ENCODE assay signal across 23 mouse cellular contexts in genomic region chr5:92383747-92384146, GRCm38 (mm10). TPM values are rescaled to one million over a fixed set of nuclear protein-coding genes. Genes with fewer than 3 reads are reported as not detected.
A peak's percentile ranks its signal among the peaks of the same experiment; 100 is the strongest.
DNase-seq lines count a peak whose midpoint lies in the region; ATAC-seq and TF ChIP-seq lines count a peak whose summit lies in the region.
"Had no signal": no experiment of that assay in that cellular context is flagged by ENCODE, and none has a peak within 500 bp of the region (broad histone marks: within the 10 kb centered on the region; RNA-seq: fewer than 3 reads in every experiment).

No protein-coding gene starts in this region.

- no peaks in the 10 kb centered on the region; the same call in 1 of the 2 replicates for H3K27me3 ChIP-seq in midbrain, embryonic 13.5 days
- no peaks in the 10 kb centered on the region for H3K27me3 ChIP-seq in midbrain, embryonic 14.5 days (ENCODE audit: control insufficient read depth, insufficient read depth, low read length)
- no peaks in the 10 kb centered on the region for H3K27me3 ChIP-seq in myocyte (ENCODE audit: control insufficient read depth, insufficient read depth, insufficient read length)
- no peaks in the 10 kb centered on the region for H3K27me3 ChIP-seq in forebrain, embryonic 13.5 days
- H3K27me3 ChIP-seq: limb, embryonic 15.5 days; midbrain, embryonic 12.5 days had no signal

- peak; percentile 71 for DNase-seq in embryo, embryonic 10 days (ENCODE audit: low spot score)
- no peak for DNase-seq in embryo, embryonic 9.5 days (ENCODE audit: extremely low spot score)
- DNase-seq in midbrain, embryonic 14.5 days: no peak
- peak; percentile 49 to 75 for DNase-seq in gastrocnemius, adult 8-10 months (ENCODE audit: low spot score in 2 of 2)
- no peak for DNase-seq in frontal cortex, postnatal 10 days (ENCODE audit: low spot score in 2 of 2)
- DNase-seq: adrenal gland, adult 8-10 months; cerebellum, adult 18-20 months; kidney, adult 18-20 months; layer of hippocampus, postnatal 36 days; thymus, postnatal 14 days had no signal

- no peaks in the 10 kb centered on the region for H3K9me3 ChIP-seq in midbrain, embryonic 13.5 days
- H3K9me3 ChIP-seq in midbrain, embryonic 14.5 days (ENCODE audit: control insufficient read depth, low read length): no peaks in the 10 kb centered on the region
- H3K9me3 ChIP-seq in forebrain, embryonic 13.5 days (replicated peaks): no peaks in the 10 kb centered on the region
- H3K9me3 ChIP-seq: heart, embryonic 10.5 days; limb, embryonic 15.5 days; liver, embryonic 15.5 days; midbrain, embryonic 12.5 days had no signal

- H3K4me2 ChIP-seq in midbrain, embryonic 13.5 days (replicated peaks): no peak overlapping the region
- no peak overlapping the region for H3K4me2 ChIP-seq in midbrain, embryonic 14.5 days (ENCODE audit: low read length)
- H3K4me2 ChIP-seq in myocyte (ENCODE audit: low read depth): peak overlapping the region; percentile 47
- H3K4me2 ChIP-seq in forebrain, embryonic 13.5 days: no peak overlapping the region
- H3K4me2 ChIP-seq: limb, embryonic 15.5 days; liver, embryonic 15.5 days; midbrain, embryonic 12.5 days had no signal

- no peak overlapping the region for H3K27ac ChIP-seq in midbrain, embryonic 13.5 days
- H3K27ac ChIP-seq in midbrain, embryonic 14.5 days (replicated peaks; ENCODE audit: low read depth, low read length): no peak overlapping the region
- H3K27ac ChIP-seq in forebrain, embryonic 13.5 days: no peak overlapping the region
- H3K27ac ChIP-seq: heart, embryonic 10.5 days; kidney, postnatal 0 days; limb, embryonic 15.5 days; liver, embryonic 15.5 days; macrophage; midbrain, embryonic 12.5 days had no signal

- 0 out of 2 replicates have a peak overlapping the region, but pooled peaks have one; percentile 4 for H3K9ac ChIP-seq in midbrain, embryonic 13.5 days (replicated peaks)
- H3K9ac ChIP-seq in midbrain, embryonic 14.5 days (replicated peaks; ENCODE audit: low read length): no peak overlapping the region
- no peak overlapping the region for H3K9ac ChIP-seq in forebrain, embryonic 13.5 days
- H3K9ac ChIP-seq: limb, embryonic 15.5 days; liver, embryonic 15.5 days; midbrain, embryonic 12.5 days had no signal

- WGBS in midbrain, embryonic 13.5 days: 51% methylated on average over 7 of the region's 7 CpGs
- 55% methylated on average over 7 of the region's 7 CpGs for WGBS in midbrain, embryonic 14.5 days
- WGBS in forebrain, embryonic 13.5 days: 80% methylated on average over 7 of the region's 7 CpGs

- no peaks in the 10 kb centered on the region for H3K4me1 ChIP-seq in midbrain, embryonic 13.5 days (replicated peaks)
- H3K4me1 ChIP-seq in midbrain, embryonic 14.5 days (ENCODE audit: control insufficient read depth, insufficient read depth, low read length): no peaks in the 10 kb centered on the region
- no peaks in the 10 kb centered on the region for H3K4me1 ChIP-seq in forebrain, embryonic 13.5 days
- H3K4me1 ChIP-seq: midbrain, embryonic 12.5 days had no signal

- no peaks in the 10 kb centered on the region for H3K36me3 ChIP-seq in midbrain, embryonic 13.5 days
- no peaks in the 10 kb centered on the region for H3K36me3 ChIP-seq in midbrain, embryonic 14.5 days (ENCODE audit: control insufficient read depth, insufficient read depth, low read length)
- no peaks in the 10 kb centered on the region for H3K36me3 ChIP-seq in myocyte (ENCODE audit: control insufficient read depth, insufficient read depth)
- H3K36me3 ChIP-seq in forebrain, embryonic 13.5 days (ENCODE audit: poor library complexity, severe bottlenecking): no peaks in the 10 kb centered on the region
- H3K36me3 ChIP-seq: heart, embryonic 10.5 days; limb, embryonic 15.5 days; liver, embryonic 15.5 days; midbrain, embryonic 12.5 days had no signal

- no peak for ATAC-seq in midbrain, embryonic 13.5 days
- no peak for ATAC-seq in midbrain, embryonic 14.5 days (ENCODE audit: low FRiP score, low TSS enrichment)
- no peak for ATAC-seq in forebrain, embryonic 13.5 days
- ATAC-seq: forebrain, embryonic 16.5 days had no signal

- H3K4me3 ChIP-seq in midbrain, embryonic 13.5 days (replicated peaks): no peak overlapping the region
- no peak overlapping the region for H3K4me3 ChIP-seq in midbrain, embryonic 14.5 days (replicated peaks; ENCODE audit: low read depth, low read length)
- no peak overlapping the region for H3K4me3 ChIP-seq in myocyte
- no peak overlapping the region for H3K4me3 ChIP-seq in forebrain, embryonic 13.5 days
- H3K4me3 ChIP-seq: heart, embryonic 10.5 days; limb, embryonic 15.5 days; liver, embryonic 15.5 days; midbrain, embryonic 12.5 days had no signal

- no peak overlapping the region for H3ac ChIP-seq in myocyte (ENCODE audit: control insufficient read depth, insufficient read length)

- no peak for TF ChIP-seq POLR2A in myocyte (IDR thresholded peaks at IDR 0.05; ENCODE audit: insufficient read length, low read depth)

- no peaks in the 10 kb centered on the region for H3K79me2 ChIP-seq in myocyte (ENCODE audit: control insufficient read depth, insufficient read depth)

TF ChIP-seq in myocyte, 11 proteins besides CTCF, POLR2A, EP300 and RAD21:
- no peak for TF ChIP-seq MYOG (IDR thresholded peaks at IDR 0.05; ENCODE audit: control insufficient read depth in 1 of 3, insufficient read depth in 1 of 3, insufficient read length in 2 of 3, low read depth in 2 of 3)
- TF ChIP-seq TCF12 (IDR thresholded peaks at IDR 0.05; ENCODE audit: insufficient read depth, poor library complexity, severe bottlenecking): no peak
- no peak for TF ChIP-seq REST (IDR thresholded peaks at IDR 0.05; ENCODE audit: insufficient read depth, insufficient read length)
- no peak for TF ChIP-seq MYOD1 (IDR thresholded peaks at IDR 0.05; ENCODE audit: control insufficient read depth in 1 of 3, insufficient read length in 2 of 3, low read depth in 2 of 3)
- TF ChIP-seq TCF3 (IDR thresholded peaks at IDR 0.05; ENCODE audit: insufficient read length, low read depth): no peak
TF ChIP-seq in myocyte: peak in this region for 0.

RNA-seq across cellular contexts. Expression of gene Cxcl10, which starts 35.1 kb away (rescaled TPM):
- 0.28 and 0.31 TPM in 2 replicates for polyA plus RNA-seq in midbrain, embryonic 13.5 days (2015; fragmentation: Nextera tagmentation; extraction: Ambion mirVana)
- 3.5 TPM in 1 of 2 replicates, not detected in the other for polyA plus RNA-seq in midbrain, embryonic 14.5 days (2014; fragmentation: Nextera tagmentation; extraction: Ambion mirVana)
- under 1 TPM in 1 of 4 experiments, not detected in 3; 0.46 TPM for total RNA-seq in gastrocnemius, adult 8-10 months (2022)
- 0.62 TPM for polyA plus RNA-seq in myocyte (2012; fragmentation: generic; extraction: Trizol)
- polyA plus RNA-seq in forebrain, embryonic 13.5 days (2015; fragmentation: Nextera tagmentation; extraction: Ambion mirVana): 0.22 TPM in 1 of 2 replicates, not detected in the other
- total RNA-seq: layer of hippocampus, postnatal 36 days; left cerebral cortex, postnatal 25 days had no signal
- polyA plus RNA-seq: forebrain, embryonic 16.5 days; midbrain, embryonic 12.5 days; testis, adult 2 months had no signal

RNA-seq across cellular contexts. Expression of gene Nup54, which starts 51.3 kb away (rescaled TPM):
- 53.7 and 58.5 TPM in 2 replicates for polyA plus RNA-seq in midbrain, embryonic 13.5 days (2015; fragmentation: Nextera tagmentation; extraction: Ambion mirVana)
- polyA plus RNA-seq in midbrain, embryonic 14.5 days (2014; fragmentation: Nextera tagmentation; extraction: Ambion mirVana): 58.2 and 61.4 TPM in 2 replicates
- total RNA-seq in gastrocnemius, adult 8-10 months (2022): 10 to 100 TPM in 3 of 4 experiments, 1 to 10 TPM in 1; 9.5 to 13.5 (median 10.8) TPM
- polyA plus RNA-seq in myocyte (2012; fragmentation: generic; extraction: Trizol): 11.0 TPM
- polyA plus RNA-seq in forebrain, embryonic 13.5 days (2015; fragmentation: Nextera tagmentation; extraction: Ambion mirVana): 56.1 and 62.2 TPM in 2 replicates

RNA-seq across cellular contexts. Expression of gene Art3, which starts 52.1 kb away (rescaled TPM):
- polyA plus RNA-seq in midbrain, embryonic 13.5 days (2015; fragmentation: Nextera tagmentation; extraction: Ambion mirVana): 2.9 and 5.6 TPM in 2 replicates
- polyA plus RNA-seq in midbrain, embryonic 14.5 days (2014; fragmentation: Nextera tagmentation; extraction: Ambion mirVana): 3.7 and 6.1 TPM in 2 replicates
- total RNA-seq in gastrocnemius, adult 8-10 months (2022): 100 to 1,000 TPM; 404 to 480 (median 430) TPM
- 3.8 TPM for polyA plus RNA-seq in myocyte (2012; fragmentation: generic; extraction: Trizol)
- polyA plus RNA-seq in forebrain, embryonic 13.5 days (2015; fragmentation: Nextera tagmentation; extraction: Ambion mirVana): 2.3 and 4.1 TPM in 2 replicates
- polyA plus RNA-seq: macrophage had no signal

RNA-seq across cellular contexts. Expression of gene Cxcl9, which starts 55.9 kb away (rescaled TPM):
- polyA plus RNA-seq in midbrain, embryonic 13.5 days (2015; fragmentation: Nextera tagmentation; extraction: Ambion mirVana): not detected in 2 replicates
- polyA plus RNA-seq in midbrain, embryonic 14.5 days (2014; fragmentation: Nextera tagmentation; extraction: Ambion mirVana): not detected in 2 replicates
- total RNA-seq in gastrocnemius, adult 8-10 months (2022): under 1 TPM in 2 of 4 experiments, not detected in 2; 0.15 to 0.47 TPM
- polyA plus RNA-seq in myocyte (2012; fragmentation: generic; extraction: Trizol): 0.02 TPM
- polyA plus RNA-seq in forebrain, embryonic 13.5 days (2015; fragmentation: Nextera tagmentation; extraction: Ambion mirVana): not detected in 2 replicates
- total RNA-seq: layer of hippocampus, postnatal 36 days; left cerebral cortex, postnatal 25 days had no signal
- polyA plus RNA-seq: forebrain, embryonic 16.5 days; heart, embryonic 10.5 days; liver, embryonic 15.5 days; lung, embryonic 16.5 days; midbrain, embryonic 12.5 days had no signal

Comparison
In these comparisons a context has a peak if more than half of its experiments do, and no peak if none do; other contexts are left out.
1. DNase-seq: peak in embryo, embryonic 10 days (single experiment) and gastrocnemius, adult 8-10 months (2 of 2); none in embryo, embryonic 9.5 days (single experiment), midbrain, embryonic 14.5 days (single experiment) and frontal cortex, postnatal 10 days (0 of 2).